Mouse (Mus musculus): ENCODE measurements around the gene Unc93a. TPM values are rescaled to one million over a fixed set of nuclear protein-coding genes. Genes with fewer than 3 reads are reported as not detected.
"Not testable (repeated sequence)": the region's sequence is repeated elsewhere in the genome, so short reads cannot be mapped to it uniquely, and the experiment has no call there.

Unc93a gene
- not detected for total RNA-seq (2021)
- long read RNA-seq: 0 reads

- DNase-seq (ENCODE audit: low spot score in 2 of 2): not testable (repeated sequence)
These were observed at the start of gene Unc93a for GRCm38 (mm10) chr17:13131710-13132109. Gene Unc93a (minus strand): TSS chr17:13131810.

- not testable (repeated sequence) for DNase-seq (ENCODE audit: low spot score in 2 of 2)
These were observed 48.9 kb upstream of the Unc93a start for GRCm38 (mm10) chr17:13180491-13180890.

GRCm38 (mm10) chr17:13179021-13179420, 47.4 kb upstream of the Unc93a start:
- not testable (repeated sequence) for DNase-seq (ENCODE audit: low spot score in 2 of 2)

- not testable (repeated sequence) for DNase-seq (ENCODE audit: low spot score in 2 of 2)
These were observed 46.2 kb upstream of the Unc93a start for GRCm38 (mm10) chr17:13177796-13178195.

GRCm38 (mm10) chr17:13175609-13176008, 44.0 kb upstream of the Unc93a start:
- DNase-seq (ENCODE audit: low spot score in 2 of 2): not testable (repeated sequence)

GRCm38 (mm10) chr17:13174029-13174428, 42.4 kb upstream of the Unc93a start:
- DNase-seq (ENCODE audit: low spot score in 2 of 2): not testable (repeated sequence)

- DNase-seq (ENCODE audit: low spot score in 2 of 2): not testable (repeated sequence)
These were observed 42.0 kb upstream of the Unc93a start for GRCm38 (mm10) chr17:13173578-13173977.

- DNase-seq (ENCODE audit: low spot score in 2 of 2): not testable (repeated sequence)
These were observed 14.5 kb upstream of the Unc93a start for GRCm38 (mm10) chr17:13146128-13146527.

GRCm38 (mm10) chr17:13144580-13145215, 13.1 kb upstream of the Unc93a start:
- not testable (repeated sequence) for DNase-seq (ENCODE audit: low spot score in 2 of 2)

GRCm38 (mm10) chr17:13142665-13143064, 11.1 kb upstream of the Unc93a start:
- not testable (repeated sequence) for DNase-seq (ENCODE audit: low spot score in 2 of 2)

- DNase-seq (ENCODE audit: low spot score in 2 of 2): peak in 1 of 2 experiments; percentile 9
These were observed 3.7 kb upstream of the Unc93a start for GRCm38 (mm10) chr17:13135356-13135755.

GRCm38 (mm10) chr17:13132352-13132751, 742 bp upstream of the Unc93a start:
- DNase-seq (ENCODE audit: low spot score in 2 of 2): not testable (repeated sequence)

- not testable (repeated sequence) for DNase-seq (ENCODE audit: low spot score in 2 of 2)
These were observed 1.7 kb downstream of the Unc93a start for GRCm38 (mm10) chr17:13129737-13130465.

- not testable (repeated sequence) for DNase-seq (ENCODE audit: low spot score in 2 of 2)
These were observed 2.3 kb downstream of the Unc93a start for GRCm38 (mm10) chr17:13129324-13129723.

GRCm38 (mm10) chr17:13124241-13124640, 7.4 kb downstream of the Unc93a start:
- not testable (repeated sequence) for DNase-seq (ENCODE audit: low spot score in 2 of 2)

GRCm38 (mm10) chr17:13123308-13124038, 8.1 kb downstream of the Unc93a start:
- DNase-seq (ENCODE audit: low spot score in 2 of 2): not testable (repeated sequence)

- not testable (repeated sequence) for DNase-seq (ENCODE audit: low spot score in 2 of 2)
These were observed 18.9 kb downstream of the Unc93a start for GRCm38 (mm10) chr17:13112504-13113291.

GRCm38 (mm10) chr17:13106563-13106962, 25.0 kb downstream of the Unc93a start:
- DNase-seq (ENCODE audit: low spot score in 2 of 2): not testable (repeated sequence)

GRCm38 (mm10) chr17:13092960-13093359, 38.6 kb downstream of the Unc93a start:
- not testable (repeated sequence) for DNase-seq (ENCODE audit: low spot score in 2 of 2)

- not testable (repeated sequence) for DNase-seq (ENCODE audit: low spot score in 2 of 2)
These were observed 39.4 kb downstream of the Unc93a start for GRCm38 (mm10) chr17:13092100-13092764.

All from layer of hippocampus, adult 18-20 months (tissue).